Mouse (Mus musculus) cerebellum, postnatal 4 days (tissue): ENCODE measurements around the gene Gpam.

Experiments used
- DNase-seq, 2 experiments: peaks; one replicate each; pipeline ENCODE4 v3.0.0; 2022; ENCODE audit warnings: low spot score in 2 of 2, mixed read lengths in 1 of 2

Gpam gene

GRCm38 (mm10) chr19:55061951-55062350 lies 65.1 kb downstream of the Gpam start:
- DNase-seq, result peak in 1 of 2 experiments; percentile 61

GRCm38 (mm10) chr19:55061447-55061901 lies 65.6 kb downstream of the Gpam start:
- no peak for DNase-seq

- DNase-seq, result peak; percentile 81 to 88
Observed at GRCm38 (mm10) chr19:55060964-55061363, 66.1 kb downstream of the Gpam start.

GRCm38 (mm10) chr19:55057483-55057882 lies 69.6 kb downstream of the Gpam start:
- no peak for DNase-seq

- DNase-seq, result no peak
Observed at GRCm38 (mm10) chr19:55055634-55056269, 71.3 kb downstream of the Gpam start.

GRCm38 (mm10) chr19:55053163-55053562 lies 73.9 kb downstream of the Gpam start:
- no peak for DNase-seq

- no peak for DNase-seq
Observed at GRCm38 (mm10) chr19:55037406-55037805, 89.6 kb downstream of the Gpam start.

- no peak for DNase-seq
Observed at GRCm38 (mm10) chr19:55018872-55019271, 108.2 kb downstream of the Gpam start.
